Mouse (Mus musculus): ENCODE data around the gene Mrpl54.

GRCm38 (mm10) chr10:81221402-81222015 is 45.2 kb downstream of the Mrpl54 start:
- TF ChIP-seq CTCF (IDR thresholded peaks at IDR 0.05; ENCODE audit: borderline replicate concordance, extremely low read depth, insufficient read depth, insufficient read length) = no peak
- TF ChIP-seq POLR2A (IDR thresholded peaks at IDR 0.05; ENCODE audit: borderline replicate concordance, extremely low read depth, insufficient read depth, insufficient read length, poor library complexity, severe bottlenecking) = no peak
